Mouse (Mus musculus) right cerebral cortex, adult 2 months (tissue): ENCODE measurements around the gene Gm49325.

Source experiments
- DNase-seq, 2 experiments: peaks; one replicate each; pipeline ENCODE4 v3.0.0; 2021 to 2022; ENCODE audit warnings: low spot score in 2 of 2

Gene Gm49325

GRCm38 (mm10) chr10:77605908-77606826 is at the start of gene Gm49325, which contains the start of gene Sumo3:
TSS of gene Gm49325 (plus strand) at chr10:77606197.
TSS of gene Sumo3 (plus strand) at chr10:77606097.
- DNase-seq: peak; percentile 90

DNA sequence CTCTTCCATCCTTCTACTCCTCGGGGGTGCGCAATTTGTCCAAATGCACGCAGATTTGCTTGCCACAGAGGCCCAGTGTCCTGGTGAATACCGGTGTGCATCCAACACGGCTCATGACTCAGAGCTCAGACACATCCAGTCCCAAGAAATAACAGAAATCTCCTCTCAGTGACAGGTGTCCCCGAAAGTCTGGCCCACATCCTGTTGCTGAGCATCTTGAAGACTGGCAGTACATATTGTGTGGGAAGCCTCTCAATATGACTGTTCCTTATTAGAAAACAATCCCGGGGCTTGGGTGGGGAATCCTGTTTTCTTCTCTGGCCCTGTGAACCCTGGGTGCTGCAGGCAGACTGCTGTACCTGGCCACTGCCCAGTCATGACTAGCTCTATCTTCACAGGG is 49.4 kb upstream of the Gm49325 start:
- peak in 1 of 2 experiments; percentile 6 for DNase-seq

GRCm38 (mm10) chr10:77557641-77558040 is 48.4 kb upstream of the Gm49325 start:
- no peak for DNase-seq

GRCm38 (mm10) chr10:77560090-77560489 is 45.9 kb upstream of the Gm49325 start:
- no peak for DNase-seq

DNA sequence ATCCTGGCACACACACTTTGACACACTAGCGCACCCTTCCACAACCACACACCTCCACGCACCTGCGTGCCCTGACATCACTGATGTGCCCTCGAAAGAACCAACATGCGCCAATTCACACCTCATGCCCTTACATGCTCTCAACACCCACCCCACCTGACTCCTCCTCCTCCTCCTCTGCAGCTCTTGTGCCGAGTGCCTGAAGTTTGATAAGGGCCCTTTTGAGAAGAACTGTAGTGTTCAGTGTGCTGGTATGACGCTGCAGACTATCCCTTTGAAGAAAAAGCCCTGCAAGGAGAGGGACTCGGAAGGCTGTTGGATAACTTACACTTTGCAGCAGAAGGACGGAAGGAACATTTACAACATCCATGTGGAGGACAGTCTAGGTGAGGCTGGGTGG is 45.2 kb upstream of the Gm49325 start:
- DNase-seq: no peak

DNA sequence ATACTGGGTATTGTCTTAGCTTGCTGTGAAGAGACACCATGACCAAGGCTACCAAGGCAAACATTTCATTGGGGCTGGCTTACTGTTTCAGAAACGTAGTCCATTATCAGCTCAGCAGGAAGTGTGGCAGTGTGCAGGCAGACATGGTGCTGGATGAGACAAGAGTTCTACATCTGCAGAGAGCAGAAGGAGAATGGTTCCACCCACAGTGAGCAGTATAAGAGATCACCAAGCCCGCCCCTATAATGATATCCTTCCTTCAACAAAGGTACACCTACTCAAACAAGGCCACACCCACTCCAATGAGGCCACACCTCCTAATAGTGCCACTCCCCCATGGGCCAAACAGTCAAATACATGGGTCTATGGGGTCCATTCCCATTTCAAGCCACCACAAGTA is 44.5 kb upstream of the Gm49325 start:
- DNase-seq: no peak

- DNase-seq: no peak
Observed at GRCm38 (mm10) chr10:77565005-77565404, 41.0 kb upstream of the Gm49325 start.

- DNase-seq: peak; percentile 64 to 72
Observed at GRCm38 (mm10) chr10:77566651-77567050, 39.3 kb upstream of the Gm49325 start.

- DNase-seq: no peak
Observed at GRCm38 (mm10) chr10:77569481-77569880, 36.5 kb upstream of the Gm49325 start.

DNA sequence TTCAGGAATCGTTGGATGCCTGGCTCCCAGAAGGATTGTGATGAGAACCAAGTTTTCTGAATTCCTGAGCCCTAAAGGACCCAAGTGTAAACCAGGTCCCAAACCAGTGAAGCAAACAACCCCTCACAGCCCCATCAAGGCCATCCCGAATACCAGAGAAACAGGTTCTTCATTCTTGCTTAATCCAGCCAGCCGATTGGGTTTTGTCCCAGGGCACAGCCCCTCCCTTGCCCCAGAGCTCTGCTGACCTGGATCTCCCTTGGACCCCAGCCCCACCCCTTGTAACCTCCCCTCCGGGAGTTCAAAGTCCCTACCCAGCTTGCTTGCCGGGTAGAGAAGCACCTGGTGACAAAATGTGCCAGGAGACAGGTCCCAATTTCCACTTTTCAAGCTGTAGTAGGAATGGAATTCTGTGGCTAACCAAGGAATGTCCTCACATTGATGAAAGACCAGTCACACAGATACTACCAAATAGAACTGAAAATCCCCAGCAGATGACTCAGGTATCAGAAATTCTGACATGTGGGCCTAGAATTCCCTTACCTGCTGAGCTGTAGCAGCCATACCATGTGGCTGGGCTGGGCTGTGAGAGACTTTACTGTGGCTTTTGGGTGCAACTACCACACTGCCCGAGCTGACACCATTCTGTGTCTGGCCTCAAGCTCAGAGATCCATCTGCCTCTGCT is 35.9 kb upstream of the Gm49325 start:
- no peak for DNase-seq

DNA sequence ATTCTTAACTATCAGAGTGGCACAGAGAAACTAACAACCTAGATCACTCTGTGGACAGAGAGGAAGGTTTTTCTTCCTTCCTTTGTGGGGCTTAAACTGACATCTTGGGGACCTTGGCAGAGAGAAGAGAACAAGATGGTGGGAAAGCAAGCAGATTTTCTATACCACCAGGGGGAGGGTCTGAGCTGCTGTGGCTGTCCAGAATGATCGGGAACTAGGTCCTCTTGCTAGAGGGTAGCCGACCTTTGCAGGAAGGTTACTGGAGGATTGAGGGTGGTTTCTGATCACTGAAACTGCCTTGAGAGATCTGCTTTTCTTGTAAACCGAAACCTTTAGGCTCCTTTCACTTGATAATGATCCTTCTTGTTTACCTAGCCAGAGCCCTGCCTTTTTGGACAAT is 33.8 kb upstream of the Gm49325 start:
- no peak for DNase-seq

- DNase-seq: no peak
Observed at GRCm38 (mm10) chr10:77573162-77573561, 32.8 kb upstream of the Gm49325 start.

DNA sequence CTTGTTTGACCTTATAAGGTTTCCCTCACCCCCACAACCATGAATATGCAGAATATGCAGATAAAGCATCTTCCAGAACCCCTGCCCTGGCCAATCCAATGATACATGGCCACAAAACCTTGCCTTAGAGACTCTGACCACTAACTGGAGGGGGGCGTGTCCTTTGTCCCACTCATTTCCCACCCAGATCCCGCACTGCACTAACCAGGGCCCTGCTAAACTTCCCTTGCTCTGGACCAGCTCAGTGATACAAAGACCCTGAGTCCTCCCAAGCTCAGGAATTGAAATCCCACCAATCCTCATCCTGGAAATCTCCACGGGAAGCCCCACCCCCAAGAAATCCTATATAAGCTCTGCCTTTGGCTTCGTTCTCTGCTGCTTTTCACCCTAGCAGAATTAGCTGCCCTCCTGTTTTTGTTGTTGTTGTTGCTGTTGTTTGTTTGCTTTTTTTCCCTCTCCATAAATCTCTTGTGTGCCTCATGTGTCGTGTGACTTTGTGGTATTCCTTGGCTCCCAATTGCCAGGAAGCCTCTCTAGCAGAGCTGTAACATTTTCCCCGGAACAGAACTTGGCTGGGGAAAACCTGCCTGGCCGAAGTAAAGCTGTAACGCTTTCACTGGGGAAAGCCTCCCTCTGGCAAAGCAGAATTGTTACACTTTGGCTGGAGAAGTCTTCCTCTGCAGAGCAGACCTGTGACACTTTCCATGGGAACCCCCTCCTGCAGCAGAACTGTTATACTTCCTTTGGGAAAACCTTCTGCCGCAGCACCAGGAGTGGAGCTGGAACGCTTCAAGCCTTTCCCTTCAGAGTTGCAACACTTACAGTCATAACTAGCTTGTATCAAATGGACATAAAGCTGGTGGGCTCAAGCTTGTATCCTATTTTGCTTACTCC is 25.7 kb upstream of the Gm49325 start:
- no peak for DNase-seq

DNA sequence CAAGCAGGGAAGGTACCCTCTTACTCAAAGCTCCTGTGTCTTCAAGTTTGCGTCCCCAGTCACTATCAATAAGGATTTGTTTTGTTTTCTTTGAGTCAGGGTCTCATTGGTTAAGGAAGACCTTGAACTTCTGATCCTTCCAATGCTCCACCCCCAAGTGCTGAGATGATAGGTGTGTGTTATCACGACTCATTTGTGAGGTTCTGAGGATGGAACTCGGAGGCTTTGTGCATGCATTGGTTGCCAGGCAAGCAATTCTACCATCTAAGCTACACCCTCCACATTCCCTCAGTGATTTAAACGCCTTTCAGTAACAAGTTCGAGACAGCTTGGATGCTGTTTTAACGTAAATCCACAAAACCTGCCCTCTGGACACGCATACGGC is 25.0 kb upstream of the Gm49325 start:
- no peak for DNase-seq

DNA sequence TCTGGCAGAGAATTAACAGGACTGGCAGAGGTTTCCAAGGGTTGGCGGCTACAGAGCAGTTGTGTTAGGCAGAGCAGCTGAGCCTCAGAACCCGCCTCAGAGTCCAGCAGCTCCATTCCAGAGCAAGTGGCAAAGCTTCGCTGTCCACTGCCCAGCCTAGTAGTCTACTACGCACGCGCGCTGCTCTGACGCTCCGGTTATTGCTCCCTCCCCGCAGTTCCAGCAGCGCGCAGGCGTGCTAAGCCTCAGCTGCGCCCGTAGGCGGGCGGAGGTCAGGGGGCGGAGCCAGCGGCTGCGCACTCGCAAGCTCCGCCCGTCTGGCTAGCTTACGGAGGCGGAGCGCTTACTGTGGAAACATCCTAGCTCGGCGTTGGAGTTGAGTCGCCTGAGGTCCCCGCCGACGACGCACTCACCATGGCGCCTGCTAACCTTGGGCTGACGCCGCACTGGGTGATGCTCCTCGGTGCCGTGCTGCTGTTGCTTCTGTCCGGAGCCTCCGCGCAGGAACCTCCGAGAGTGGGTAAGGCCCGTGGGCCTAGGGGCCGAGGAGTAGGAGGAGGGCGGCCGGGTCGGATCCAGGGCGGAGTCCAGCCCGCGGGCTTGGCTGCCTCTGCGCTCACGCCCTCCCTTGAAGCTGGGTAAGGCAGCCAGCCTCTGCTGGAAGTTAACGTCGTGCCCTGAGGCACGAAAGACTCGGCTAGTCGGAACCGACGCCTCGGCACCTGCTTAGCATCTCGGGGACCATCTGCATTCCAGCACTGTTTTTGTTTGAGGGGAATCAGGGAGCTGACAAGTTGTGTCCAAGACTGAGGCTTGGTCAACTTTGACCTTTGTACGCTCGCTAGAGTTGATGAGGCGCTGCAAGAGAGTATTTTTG is 24.4 kb upstream of the Gm49325 start, which contains the start of gene Pttg1ip:
Gene Pttg1ip (plus strand): TSS at position 313 of the 877 bp plus-strand sequence.
- peak; percentile 92 to 93 for DNase-seq

- DNase-seq: no peak
Observed at GRCm38 (mm10) chr10:77582285-77582618, 23.7 kb upstream of the Gm49325 start.

GRCm38 (mm10) chr10:77583795-77584422 is 22.1 kb upstream of the Gm49325 start:
- DNase-seq: no peak

DNA sequence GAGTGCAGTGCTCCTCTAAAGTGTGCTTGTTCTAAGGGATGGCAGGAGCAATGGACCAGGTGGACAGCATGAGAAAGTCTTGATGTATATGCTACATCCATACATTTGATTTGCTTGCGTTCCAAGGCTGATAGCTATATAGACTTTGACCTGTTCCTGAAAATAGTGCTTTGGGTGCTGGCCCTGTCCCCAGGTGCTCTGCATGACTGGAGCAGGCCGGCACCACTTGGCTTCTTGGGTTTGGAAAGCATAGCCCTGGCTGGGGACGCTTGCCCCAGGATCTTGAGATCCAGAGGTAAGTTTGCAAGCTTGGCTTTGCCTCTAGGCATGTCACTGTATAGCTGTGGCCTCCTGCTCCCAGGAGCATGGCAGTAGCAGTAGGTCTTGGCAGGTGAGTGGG is 19.4 kb upstream of the Gm49325 start:
- no peak for DNase-seq

- DNase-seq: no peak
Observed at GRCm38 (mm10) chr10:77587091-77587775, 18.8 kb upstream of the Gm49325 start.

GRCm38 (mm10) chr10:77588036-77588435 is 18.0 kb upstream of the Gm49325 start:
- DNase-seq: no peak
